Mouse (Mus musculus): ENCODE results near the gene Slc26a8.
A peak's percentile ranks its signal among the peaks of the same experiment; 100 is the strongest.

The Slc26a8 gene

DNA sequence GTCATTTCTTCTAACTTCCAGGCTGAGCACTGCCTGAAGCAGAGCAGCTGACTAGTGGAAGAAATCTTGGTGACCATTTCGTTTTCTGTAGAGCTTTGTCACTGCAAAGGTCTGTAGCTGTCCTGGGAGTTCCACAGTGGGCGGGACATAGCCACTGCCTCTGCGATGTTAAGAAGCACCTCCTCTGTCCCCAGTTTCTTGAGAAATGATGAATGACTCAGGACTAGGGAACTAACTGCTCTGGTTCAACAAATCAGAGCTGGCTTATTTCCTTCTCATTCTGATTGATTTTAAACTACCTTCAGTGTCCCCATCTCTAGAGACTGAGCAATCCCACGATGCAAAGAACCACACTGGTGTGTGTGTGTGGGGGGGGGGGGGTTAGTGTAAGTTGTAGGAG, 45.9 kb downstream of the Slc26a8 start:
- no peak for DNase-seq (ENCODE audit: inconsistent age in 2 of 2, low spot score in 1 of 2)

DNA sequence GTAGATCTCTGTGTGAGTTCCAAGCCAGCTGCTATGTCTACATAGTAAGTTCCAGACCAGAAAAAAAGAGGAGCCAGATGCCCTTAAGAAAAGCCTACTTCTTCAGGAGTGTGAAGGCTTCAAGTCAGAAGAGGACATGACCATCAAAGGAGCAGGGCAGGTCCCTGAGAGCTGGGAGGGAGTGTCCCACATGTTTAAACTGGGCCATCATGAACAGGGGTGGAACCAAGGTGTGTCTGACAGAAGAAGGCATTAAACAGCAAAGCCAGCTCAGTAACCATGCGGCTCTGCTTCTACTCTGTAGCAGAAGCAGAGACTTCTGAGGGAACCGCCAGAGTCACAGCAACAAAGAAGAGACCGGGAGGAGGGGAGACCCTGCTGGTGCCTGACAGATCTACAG, 46.3 kb downstream of the Slc26a8 start:
- no peak for DNase-seq (ENCODE audit: inconsistent age in 2 of 2, low spot score in 1 of 2)

DNA sequence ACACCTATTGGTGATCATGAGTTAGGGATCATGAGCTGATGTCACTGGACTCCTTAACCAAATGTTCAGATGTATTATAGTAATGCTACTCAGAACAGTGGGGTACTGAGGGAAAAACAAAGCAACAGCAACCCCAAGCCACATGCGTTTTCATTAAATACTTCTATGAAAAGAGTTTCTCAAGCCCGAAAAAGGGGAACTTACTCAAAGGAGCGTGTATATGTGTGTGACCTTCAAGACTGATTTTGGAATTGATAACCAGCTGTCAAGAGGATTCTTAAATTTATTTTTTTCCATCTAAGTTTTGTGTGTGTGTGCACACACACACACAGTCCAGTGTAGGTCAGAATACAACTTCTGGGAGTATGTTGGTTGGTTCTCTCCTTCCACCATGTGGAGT, 49.9 kb downstream of the Slc26a8 start:
- no peak for DNase-seq (ENCODE audit: inconsistent age in 2 of 2, low spot score in 1 of 2)

DNA sequence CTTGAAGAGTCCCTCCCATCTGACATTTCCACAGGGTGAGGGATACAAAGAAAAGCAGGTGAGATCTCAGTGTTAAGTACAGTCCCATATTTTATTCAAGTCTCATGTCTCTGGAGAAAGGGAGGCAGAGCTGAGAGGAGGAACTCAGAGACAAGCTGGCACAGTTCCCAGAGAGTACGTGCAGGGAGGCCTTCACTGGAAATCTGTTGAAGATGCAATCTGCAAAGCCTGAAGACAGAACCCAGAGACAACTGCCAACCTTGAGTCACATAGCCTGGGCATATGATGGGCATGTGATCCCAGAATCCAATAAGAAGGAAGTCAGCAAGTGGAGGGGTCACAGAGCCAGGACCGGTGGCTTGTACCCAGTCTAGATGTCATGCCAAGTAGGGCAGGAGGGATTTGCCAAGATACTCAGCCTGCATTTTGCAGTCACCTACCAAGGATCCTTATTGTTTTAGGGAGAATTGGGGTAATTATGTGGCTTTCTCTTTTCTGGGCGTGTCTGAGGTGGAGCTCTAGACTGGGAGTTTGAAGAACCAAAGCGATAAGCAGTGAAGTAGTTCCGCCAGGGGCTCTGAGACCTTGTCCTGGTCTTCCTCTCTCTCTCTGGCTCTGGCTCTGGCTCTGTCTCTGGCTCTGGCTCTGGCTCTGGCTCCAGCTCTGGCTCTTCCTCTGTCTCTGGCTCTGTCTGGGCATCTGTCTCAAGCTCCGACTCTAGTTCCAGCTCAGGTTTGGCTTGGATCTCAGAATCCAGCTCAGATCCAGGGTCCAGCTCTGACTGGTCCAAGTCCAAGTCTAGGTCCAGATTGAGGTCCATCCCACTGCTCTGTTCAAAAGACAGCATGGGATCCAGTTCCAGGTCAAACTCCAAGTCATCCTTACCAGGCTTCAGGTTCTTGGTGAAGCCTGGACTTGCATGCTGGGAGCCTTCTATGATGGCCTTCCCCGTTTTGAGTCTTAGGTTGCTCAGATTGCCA, 52.0 kb downstream of the Slc26a8 start:
- DNase-seq (ENCODE audit: inconsistent age in 2 of 2, low spot score in 1 of 2), result peak; percentile 13 to 56

DNA sequence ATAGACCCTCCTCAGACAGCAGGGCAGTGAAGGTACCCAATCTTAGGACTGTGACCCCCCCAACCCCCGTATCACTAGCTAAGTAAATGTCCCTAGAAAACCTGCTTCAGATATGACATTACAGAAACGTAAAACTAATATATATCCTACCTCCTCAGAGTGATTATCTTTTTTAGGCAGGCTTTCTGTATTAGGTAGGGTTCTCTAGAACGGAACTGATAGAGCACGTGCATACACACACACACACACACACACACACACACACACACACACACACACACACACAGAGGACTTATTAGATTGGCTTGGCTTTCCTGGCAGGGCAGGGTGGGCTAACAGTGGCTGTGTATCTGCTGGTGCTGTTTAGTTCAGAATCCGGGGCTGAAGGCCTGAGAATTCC, 54.2 kb downstream of the Slc26a8 start:
- no peak for DNase-seq (ENCODE audit: inconsistent age in 2 of 2, low spot score in 1 of 2)

DNA sequence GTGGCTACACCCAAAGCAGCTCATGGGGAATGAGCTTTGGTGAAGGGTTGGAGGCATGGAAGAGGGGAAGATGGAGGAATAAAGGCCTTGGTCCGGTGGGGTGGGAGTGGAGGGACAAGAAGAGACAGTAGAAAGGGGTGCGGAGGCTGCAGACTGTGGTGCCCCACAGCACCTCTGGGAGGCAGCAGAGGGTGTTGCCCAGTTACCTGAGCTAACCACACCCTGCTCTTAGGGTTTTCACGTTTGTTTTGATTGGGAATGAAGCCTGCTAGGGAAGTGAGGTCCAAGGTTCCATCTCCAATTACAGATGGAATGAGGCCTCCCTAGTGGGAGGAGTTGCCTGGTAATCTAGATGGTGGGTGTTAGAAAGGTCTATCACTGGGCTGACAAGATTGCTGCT, 60.9 kb downstream of the Slc26a8 start:
- DNase-seq (ENCODE audit: inconsistent age in 2 of 2, low spot score in 1 of 2), result no peak

DNA sequence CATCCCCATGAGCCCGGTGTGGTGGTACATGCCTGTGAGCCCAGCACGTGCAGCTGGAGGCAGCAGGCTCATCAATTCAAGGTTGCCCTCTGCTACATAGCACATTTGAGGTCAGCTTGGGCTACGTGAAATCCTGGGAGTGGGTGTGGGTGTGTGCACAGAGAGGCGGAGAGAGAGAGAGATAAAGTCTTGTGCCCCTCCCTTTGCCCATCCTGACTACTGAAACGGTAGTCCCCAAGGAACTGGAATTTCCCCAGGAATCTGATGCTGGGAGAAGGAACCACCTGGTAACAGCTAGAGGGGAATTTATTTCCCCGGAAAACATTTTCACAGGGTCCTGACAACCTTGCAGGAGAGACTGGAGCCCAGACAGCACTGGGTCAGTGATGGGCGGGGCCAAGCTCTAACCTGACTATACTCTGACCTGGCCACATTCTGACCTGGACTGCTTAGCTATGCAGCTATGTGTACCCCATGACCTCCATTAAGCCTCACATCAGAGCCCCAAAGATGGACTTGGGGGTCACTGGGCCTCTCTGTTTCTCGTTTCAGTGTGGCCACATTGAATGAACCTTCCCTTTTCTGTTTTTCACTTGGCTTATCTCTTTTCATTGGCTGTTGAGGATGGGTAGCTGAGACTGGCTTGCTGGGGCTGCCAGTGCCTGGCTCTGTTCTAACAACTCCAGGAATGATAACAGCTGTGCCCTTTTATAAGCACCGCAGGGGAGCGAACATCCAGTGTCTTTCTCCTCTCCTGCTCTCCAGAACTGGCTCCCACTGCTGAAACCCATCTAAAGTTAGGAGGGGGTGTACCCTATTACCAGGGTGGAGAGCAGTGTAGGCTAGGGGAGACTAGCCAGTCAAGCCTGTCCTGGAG, 61.5 kb downstream of the Slc26a8 start:
- DNase-seq (ENCODE audit: inconsistent age in 2 of 2, low spot score in 1 of 2), result no peak

DNA sequence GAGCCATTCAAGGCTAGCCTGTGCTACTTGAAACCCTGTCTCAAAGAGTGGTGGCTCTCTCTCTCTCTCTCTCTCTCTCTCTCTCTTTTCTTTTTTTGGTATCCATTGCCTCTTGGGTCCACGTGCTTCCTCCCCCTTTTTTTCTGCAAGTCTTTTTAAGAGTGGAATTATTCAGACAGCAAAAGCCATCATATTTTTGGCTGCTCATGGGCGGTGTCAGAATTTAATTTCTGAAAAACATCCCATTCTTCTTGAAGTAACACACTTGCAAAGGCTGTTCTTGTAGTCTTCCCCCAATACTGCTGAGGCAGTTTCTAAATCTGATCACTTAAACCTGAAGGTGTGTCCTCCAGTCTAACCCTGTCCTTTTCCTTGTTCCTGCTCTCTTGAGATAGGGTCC, 63.1 kb downstream of the Slc26a8 start:
- no peak for DNase-seq (ENCODE audit: inconsistent age in 2 of 2, low spot score in 1 of 2)

DNA sequence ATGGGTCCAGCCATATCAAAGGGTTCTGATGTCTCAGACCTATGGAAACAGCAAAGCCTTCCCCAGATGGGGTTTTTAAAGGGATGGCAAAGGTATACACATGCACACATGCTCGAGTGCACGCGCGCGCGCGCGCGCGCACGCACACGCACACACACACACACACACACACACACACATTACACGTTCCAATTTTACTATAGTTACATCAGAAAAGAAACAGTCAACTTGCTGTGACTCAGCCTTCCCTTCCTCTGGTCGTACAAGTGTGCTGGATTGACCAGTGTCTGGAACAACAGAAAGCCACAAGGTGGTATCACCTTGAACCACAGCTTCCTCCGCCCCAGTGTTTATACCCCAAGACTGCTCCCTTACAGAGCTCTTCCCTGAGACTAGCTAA, 64.7 kb downstream of the Slc26a8 start:
- DNase-seq (ENCODE audit: inconsistent age in 2 of 2, low spot score in 1 of 2), result no peak

DNA sequence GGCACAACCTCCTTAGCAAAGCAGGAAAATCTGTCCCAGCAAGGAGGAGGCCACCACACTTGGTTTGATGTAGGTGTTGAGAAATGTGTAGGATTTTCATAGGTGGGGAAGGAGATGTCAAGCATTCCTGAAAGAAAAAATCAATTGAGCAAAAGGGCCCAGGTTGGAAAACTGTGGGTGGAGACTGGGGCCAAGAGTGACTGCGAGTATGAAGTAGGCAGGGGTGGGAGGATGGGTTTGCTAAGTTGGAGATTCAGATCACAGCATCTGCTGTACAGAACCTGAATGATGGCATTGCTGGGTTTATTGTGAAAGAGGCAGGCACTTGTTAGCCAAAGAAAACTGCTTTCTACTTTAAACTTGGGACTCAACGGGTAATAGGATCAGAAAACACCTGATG, 65.2 kb downstream of the Slc26a8 start:
- DNase-seq (ENCODE audit: inconsistent age in 2 of 2, low spot score in 1 of 2), result no peak

DNA sequence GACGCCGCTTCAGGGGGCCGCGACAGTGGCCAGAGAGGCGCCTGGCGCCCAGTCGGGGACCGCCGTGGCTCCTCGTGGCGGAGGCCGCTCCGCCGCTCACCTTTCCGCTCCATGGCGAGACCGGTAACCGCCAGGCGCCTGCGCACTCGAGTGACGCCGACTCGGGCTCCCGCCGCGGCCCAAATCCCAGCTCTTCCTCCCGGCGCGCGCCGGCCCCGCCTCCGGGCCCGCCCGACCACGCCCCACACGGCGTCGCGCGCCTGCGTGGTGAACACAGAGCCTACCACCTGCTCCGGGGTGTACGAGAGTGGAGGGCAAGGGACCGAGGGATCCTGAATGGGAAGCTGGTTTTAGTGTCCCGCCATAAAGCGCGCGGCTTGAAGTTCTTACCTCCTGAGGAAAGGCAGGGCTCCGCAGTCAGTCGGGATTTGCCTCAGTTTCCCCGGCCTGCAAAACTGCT, 67.7 kb downstream of the Slc26a8 start, which contains the start of gene Srpk1:
TSS of gene Srpk1 (minus strand) at position 410 of the 460 bp plus-strand sequence.
- peak; percentile 93 to 97 for DNase-seq (ENCODE audit: inconsistent age in 2 of 2, low spot score in 1 of 2)

DNA sequence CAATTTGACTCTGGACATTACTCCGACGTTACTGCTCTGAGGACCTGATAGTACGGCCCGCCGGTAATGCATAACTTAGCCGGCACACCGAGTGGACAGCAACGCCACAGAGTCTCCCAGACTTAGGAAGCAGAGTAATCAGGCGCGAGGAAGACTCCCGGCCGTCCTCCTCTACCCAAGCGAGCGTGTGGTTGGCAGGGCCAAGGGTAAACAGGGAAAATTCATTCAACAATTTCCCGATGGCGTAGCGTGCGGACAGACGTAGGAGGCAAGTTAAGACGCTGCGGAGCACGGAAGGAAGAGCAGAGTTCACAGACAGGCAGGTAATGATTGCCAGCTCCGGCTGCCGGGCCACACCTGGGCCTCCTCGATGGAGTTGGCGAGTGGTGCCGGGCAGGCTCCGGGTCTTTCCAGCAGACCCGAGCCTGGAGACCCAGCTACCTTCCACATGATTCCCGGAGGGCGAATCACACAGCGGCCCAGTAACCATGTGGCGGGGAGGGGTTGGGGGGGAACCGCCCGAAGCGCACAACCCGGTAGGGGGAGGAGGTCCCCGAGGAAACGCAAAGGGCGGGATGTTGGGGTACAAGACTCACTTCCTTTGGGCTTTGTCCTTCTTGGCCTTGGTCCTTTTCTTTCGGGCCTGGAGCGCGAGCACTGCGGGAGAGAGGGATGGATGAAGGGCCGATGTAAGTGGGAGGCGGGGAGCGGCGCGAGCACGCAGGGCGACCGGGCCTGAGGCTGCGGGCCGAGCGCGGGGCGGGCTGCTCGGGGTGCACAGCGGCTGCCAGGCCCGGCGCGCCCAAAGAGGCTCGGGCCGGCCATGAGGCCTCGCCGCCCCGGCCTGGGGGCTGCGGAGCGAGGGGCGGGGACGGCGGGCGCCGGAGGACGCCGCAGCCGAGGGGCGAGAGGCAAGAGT, 68.4 kb downstream of the Slc26a8 start:
- peak; percentile 65 to 84 for DNase-seq (ENCODE audit: inconsistent age in 2 of 2, low spot score in 1 of 2)

DNA sequence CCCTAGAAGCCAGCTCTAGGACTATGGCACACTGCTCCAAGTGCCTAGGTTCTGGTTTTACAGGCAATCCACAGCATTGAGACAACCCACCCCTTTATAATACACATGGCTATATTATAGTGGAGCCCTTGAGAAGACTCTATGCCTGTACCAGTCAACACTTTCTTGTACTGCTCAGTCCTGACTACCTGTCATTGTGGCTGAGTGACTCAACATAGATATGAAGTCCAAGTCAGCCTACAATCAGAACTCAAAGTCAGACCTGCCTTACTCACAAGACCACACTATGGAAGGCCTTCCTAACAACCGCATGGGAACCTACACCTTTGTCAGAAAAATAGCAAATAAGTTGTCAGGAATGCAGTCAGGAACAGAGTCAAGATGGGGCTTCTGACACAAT, 71.3 kb downstream of the Slc26a8 start:
- DNase-seq (ENCODE audit: inconsistent age in 2 of 2, low spot score in 1 of 2), result no peak

DNA sequence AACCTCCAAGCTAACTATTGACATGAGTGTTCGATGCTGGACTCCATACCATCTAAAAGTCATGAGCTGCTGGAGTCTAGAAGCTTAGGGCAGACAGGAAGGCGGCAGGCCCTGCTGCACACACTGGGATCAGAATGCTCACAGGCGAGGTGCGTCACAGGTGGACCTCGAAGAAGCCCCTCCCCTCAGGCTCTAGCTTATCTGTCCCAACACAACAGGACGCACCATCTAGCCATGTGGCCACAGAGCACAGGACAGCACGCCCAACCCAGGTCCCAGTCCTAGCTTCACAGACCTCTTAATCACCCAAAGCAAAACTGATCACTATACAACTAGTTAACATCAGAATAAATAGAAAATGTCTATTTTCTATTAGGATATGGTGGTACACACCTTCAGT, 71.9 kb downstream of the Slc26a8 start:
- DNase-seq (ENCODE audit: inconsistent age in 2 of 2, low spot score in 1 of 2), result no peak

DNA sequence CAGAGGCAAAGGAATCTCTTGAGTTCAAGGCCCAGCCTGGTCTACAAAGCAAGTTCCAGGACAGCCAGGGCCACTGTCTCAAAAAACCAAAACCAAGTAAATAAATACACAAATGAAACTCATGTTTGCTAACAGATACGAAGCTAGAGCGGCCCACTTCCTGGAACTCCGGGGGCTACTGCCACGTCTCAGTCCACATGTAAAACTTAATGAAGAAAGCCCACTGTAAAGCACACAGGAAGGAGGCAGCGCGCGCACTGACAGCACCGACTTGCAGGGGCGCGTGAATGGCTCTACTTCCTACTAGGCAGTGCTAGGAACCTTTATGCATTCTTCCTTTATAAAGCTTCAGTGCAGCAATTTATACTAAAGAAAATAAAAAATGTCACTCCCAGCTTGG, 72.4 kb downstream of the Slc26a8 start:
- DNase-seq (ENCODE audit: inconsistent age in 2 of 2, low spot score in 1 of 2), result no peak

DNA sequence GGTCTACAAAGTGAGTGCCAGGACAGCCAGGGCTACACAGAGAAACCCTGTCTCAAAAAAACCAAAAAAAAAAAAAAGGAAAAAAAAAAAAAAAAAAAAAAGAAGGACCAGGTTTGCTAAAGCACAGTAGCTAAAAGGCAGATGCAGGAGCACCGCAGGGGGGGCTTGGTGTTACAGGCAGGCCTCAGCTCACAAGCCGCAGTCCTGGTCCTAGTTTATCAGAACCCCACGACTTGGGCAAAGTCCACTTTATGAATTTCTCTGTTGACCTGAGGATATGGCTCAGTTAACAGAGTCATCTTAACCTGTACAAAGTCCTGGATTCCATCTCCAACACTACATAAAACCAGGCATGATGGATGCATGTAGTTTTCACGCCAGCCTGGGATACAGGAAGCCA, 74.7 kb downstream of the Slc26a8 start:
- no peak for DNase-seq (ENCODE audit: inconsistent age in 2 of 2, low spot score in 1 of 2)

DNA sequence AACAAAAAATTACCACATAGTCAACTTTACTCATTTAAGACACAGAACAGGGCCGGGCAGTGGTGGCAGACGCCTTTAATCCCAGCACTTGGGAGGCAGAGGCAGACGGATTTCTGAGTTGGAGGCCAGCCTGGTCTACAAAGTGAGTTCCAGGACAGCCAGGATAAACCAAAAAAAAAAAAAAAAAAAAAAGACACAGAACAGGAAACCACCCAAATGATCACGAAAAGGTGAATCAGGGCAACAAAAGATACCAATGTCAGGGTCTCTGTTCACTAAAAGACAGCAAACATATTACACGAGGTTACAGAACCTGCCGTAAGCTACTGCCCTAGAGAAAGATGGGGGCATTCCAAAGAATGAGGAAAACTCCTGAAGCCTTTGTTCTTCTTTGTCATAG, 76.9 kb downstream of the Slc26a8 start:
- no peak for DNase-seq (ENCODE audit: inconsistent age in 2 of 2, low spot score in 1 of 2)

DNA sequence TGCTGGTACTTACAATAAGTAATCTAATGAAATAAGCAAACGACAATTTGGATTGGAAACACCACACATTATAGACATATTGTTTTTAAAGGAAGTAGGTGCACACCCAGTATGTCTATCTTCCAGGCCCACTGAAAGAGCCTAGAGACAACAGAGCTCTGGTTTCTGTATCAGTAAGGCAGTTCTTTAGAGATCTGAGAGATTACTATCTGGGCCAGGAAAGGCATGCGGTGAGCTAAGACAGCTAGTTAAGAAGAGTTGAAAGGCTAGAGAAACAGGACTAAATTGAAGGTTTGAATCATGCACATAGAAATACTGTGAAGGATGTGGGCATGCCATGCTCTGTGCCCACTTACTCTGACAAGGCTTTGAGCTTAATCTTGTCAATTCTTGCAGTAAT, 77.4 kb downstream of the Slc26a8 start:
- DNase-seq (ENCODE audit: inconsistent age in 2 of 2, low spot score in 1 of 2), result no peak

DNA sequence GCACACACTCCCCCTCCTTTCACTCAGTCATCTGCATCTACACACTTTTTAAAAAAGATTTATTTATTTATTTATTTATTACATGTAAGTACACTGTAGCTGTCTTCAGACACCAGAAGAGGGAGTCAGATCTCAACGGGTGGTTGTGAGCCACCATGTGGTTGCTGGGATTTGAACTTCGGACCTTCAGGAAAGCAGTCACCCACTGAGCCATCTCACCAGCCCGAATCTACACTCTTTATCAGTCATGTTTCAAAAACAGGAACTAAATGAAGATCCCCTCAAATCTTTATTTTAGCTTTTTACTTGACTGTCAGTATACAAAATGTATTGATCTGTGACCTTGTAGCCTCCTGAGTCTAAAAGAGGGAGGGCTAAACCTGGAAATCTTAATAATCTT, 80.5 kb downstream of the Slc26a8 start:
- no peak for DNase-seq (ENCODE audit: inconsistent age in 2 of 2, low spot score in 1 of 2)

DNA sequence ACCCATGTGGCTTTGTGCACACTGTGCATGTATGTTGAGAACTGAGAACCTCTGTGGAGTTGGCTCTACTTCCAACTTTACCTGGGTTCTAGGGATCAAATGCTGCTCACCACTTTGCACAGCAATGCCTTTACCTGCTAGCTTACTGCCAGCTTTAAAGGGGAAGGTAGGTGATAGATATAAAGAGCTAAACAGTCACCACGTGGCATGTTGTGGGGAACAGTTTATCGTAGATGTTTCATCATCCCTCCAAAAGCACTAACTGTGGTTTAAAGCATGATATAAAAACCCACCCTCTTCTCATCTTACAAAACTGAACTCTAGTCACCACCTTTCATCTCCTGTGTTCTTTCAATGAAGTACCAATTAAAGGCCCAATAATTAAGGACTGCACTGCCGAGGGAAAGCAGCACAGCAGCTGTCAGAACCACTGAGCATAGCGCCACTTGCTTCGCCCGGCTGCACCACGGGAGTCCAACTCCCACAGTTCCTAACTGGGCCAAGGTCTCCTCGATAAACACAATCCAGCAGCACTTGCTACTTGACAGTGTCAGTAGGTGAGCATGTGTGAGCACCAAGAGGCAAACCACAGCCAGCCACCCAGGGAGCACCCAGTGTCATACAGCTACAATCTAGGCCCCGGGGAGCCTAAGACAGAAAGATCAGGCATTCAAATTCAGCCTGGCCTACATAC, 88.3 kb downstream of the Slc26a8 start:
- peak; percentile 45 to 79 for DNase-seq (ENCODE audit: inconsistent age in 2 of 2, low spot score in 1 of 2)
